Mouse (Mus musculus) forebrain, embryonic 14.5 days (tissue): ENCODE data around the gene Stx8. TPM values are rescaled to one million over a fixed set of nuclear protein-coding genes. Genes with fewer than 3 reads are reported as not detected.
A peak's percentile ranks its signal among the peaks of the same experiment; 100 is the strongest.

ENCODE experiments used
- ATAC-seq: fragments of 200-750 bp; cut with Nextera tagmentation; 2 replicates; pipeline ENCODE4 v1.8.0; 2017; ENCODE audit warnings: mild to moderate bottlenecking, moderate library complexity
- DNase-seq: peaks from one replicate; pipeline ENCODE4 v3.0.0-alpha.2; 2015; ENCODE audit warnings: low spot score
- H3K27ac ChIP-seq: fragments of 300-500 bp; sonication (generic); 2 replicates; pipeline ENCODE4 v1.5.1; 2014; ENCODE audit warnings: low read depth, mild to moderate bottlenecking, control low read depth, low read length, moderate library complexity
- H3K27me3 ChIP-seq: fragments of 300-500 bp; sonication (generic); replicated peaks from 2 replicates; pipeline ENCODE4 v1.6.1; 2014; ENCODE audit warnings: low read length, control low read depth, mixed read lengths; ENCODE audit not compliant: control insufficient read depth, insufficient read depth
- H3K36me3 ChIP-seq: fragments of 300-500 bp; sonication (generic); 2 replicates; pipeline ENCODE4 v1.6.1; 2014; ENCODE audit warnings: low read length, control low read depth; ENCODE audit not compliant: control insufficient read depth, insufficient read depth
- H3K4me1 ChIP-seq: fragments of 300-500 bp; sonication (generic); 2 replicates; pipeline ENCODE4 v1.6.1; 2014; ENCODE audit warnings: antibody characterized with exemption, low read length, control low read depth; ENCODE audit not compliant: control insufficient read depth, insufficient read depth
- H3K4me2 ChIP-seq: fragments of 300-500 bp; sonication (generic); 2 replicates; pipeline ENCODE4 v1.6.1; 2014; ENCODE audit warnings: mild to moderate bottlenecking, control low read depth, low read length
- H3K4me3 ChIP-seq: fragments of 300-500 bp; sonication (generic); 2 replicates; pipeline ENCODE4 v1.5.1; 2014; ENCODE audit warnings: low read depth, low read length, control low read depth
- H3K9ac ChIP-seq: fragments of 300-500 bp; sonication (generic); 2 replicates; pipeline ENCODE4 v1.6.1; 2014; ENCODE audit warnings: mild to moderate bottlenecking, low read length, control low read depth, moderate library complexity
- H3K9me3 ChIP-seq: fragments of 300-500 bp; sonication (generic); replicated peaks from 2 replicates; pipeline ENCODE4 v1.6.1; 2016; ENCODE audit warnings: low read length, control low read depth, mixed read lengths; ENCODE audit not compliant: control insufficient read depth
- WGBS: fragments of 180-500 bp; shearing (Covaris S2); extraction: QIAGEN DNeasy Blood & Tissue Kit; methylation state at CpG from one replicate; pipeline ENCODE4 v1.1.7; 2014; 5-methylcytosine and 5-hydroxymethylcytosine counted together
- polyA plus RNA-seq: library from polyadenylated mRNA; unstranded; fragments of >200 nt; fragmentation: Nextera tagmentation; extraction: Ambion mirVana; gene quantifications from 2 replicates; pipeline ENCODE4 v1.2.1, GENCODE M21; 2014

Stx8 gene
- polyA plus RNA-seq, 1 experiment from 2014 or later = 74.1 TPM

- no peak within 1 kb of the TSS for H3K27ac ChIP-seq
These were observed 630 bp upstream of the Stx8 start, which contains the start of gene Cfap52 for GRCm38 (mm10) chr11:67965242-67965883. Gene Cfap52 (minus strand): TSS chr11:67965651.

GRCm38 (mm10) chr11:67967831-67968230 is 1.8 kb downstream of the Stx8 start:
- no peak overlapping the region for H3K9ac ChIP-seq
- peaks cover 7% of the 10 kb centered on the region for H3K4me1 ChIP-seq
- H3K4me2 ChIP-seq = no peak overlapping the region
- ATAC-seq = no peak
- 69% methylated on average over 11 of the region's 11 CpGs for WGBS
- H3K9me3 ChIP-seq = no peaks in the 10 kb centered on the region
- no peak for DNase-seq
- H3K4me3 ChIP-seq = no peak overlapping the region
- H3K27me3 ChIP-seq = no peaks in the 10 kb centered on the region
- no peak overlapping the region for H3K27ac ChIP-seq
- no peaks in the 10 kb centered on the region for H3K36me3 ChIP-seq

More at GRCm38 (mm10) chr11:67965242-67965883, 630 bp upstream of the Stx8 start, which contains the start of gene Cfap52:
- peak; percentile 92 for DNase-seq
- Histone ChIP-seq H3K4me1 (peaks cover 7% of the 10 kb centered on the region), H3K27me3 (no peaks in the 10 kb centered on the region), H3K4me3 (peak within 1 kb of the TSS; percentile 73), H3K36me3 (no peaks in the 10 kb centered on the region), H3K9me3 (no peaks in the 10 kb centered on the region), H3K4me2 (peak within 1 kb of the TSS; percentile 87), H3K9ac (peak within 1 kb of the TSS; percentile 81)
- 8% methylated on average over 15 of the region's 15 CpGs for WGBS
- peak; percentile 84 for ATAC-seq

- Histone ChIP-seq H3K27me3 (no peaks in the 10 kb centered on the region), H3K27ac (no peak overlapping the region), H3K9me3 (no peaks in the 10 kb centered on the region), H3K36me3 (peaks cover 7% of the 10 kb centered on the region; the same call in 1 of the 2 replicates), H3K4me3 (no peak overlapping the region), H3K4me2 (no peak overlapping the region), H3K4me1 (no peaks in the 10 kb centered on the region), H3K9ac (no peak overlapping the region)
- WGBS = 87% methylated on average over 1 of the region's 1 CpGs
- no peak for DNase-seq
- ATAC-seq = no peak
These were observed 6.6 kb downstream of the Stx8 start for GRCm38 (mm10) chr11:67972606-67973005.

- Histone ChIP-seq H3K36me3 (peaks cover 7% of the 10 kb centered on the region; the same call in 1 of the 2 replicates), H3K9me3 (no peaks in the 10 kb centered on the region), H3K27me3 (no peaks in the 10 kb centered on the region), H3K4me1 (no peaks in the 10 kb centered on the region), H3K9ac (no peak overlapping the region), H3K27ac (no peak overlapping the region), H3K4me3 (no peak overlapping the region), H3K4me2 (no peak overlapping the region)
- ATAC-seq (no peak), DNase-seq (no peak)
- 89% methylated on average over 5 of the region's 5 CpGs for WGBS
These were observed 7.2 kb downstream of the Stx8 start for GRCm38 (mm10) chr11:67973225-67973624.

GRCm38 (mm10) chr11:67975252-67975651 is 9.3 kb downstream of the Stx8 start:
- 9% methylated on average over 2 of the region's 2 CpGs for WGBS
- H3K27me3 ChIP-seq = no peaks in the 10 kb centered on the region
- no peak overlapping the region for H3K4me2 ChIP-seq
- no peak overlapping the region for H3K27ac ChIP-seq
- peaks cover 7% of the 10 kb centered on the region; the same call in 1 of the 2 replicates for H3K36me3 ChIP-seq
- no peak overlapping the region for H3K4me3 ChIP-seq
- DNase-seq (peak; percentile 82), ATAC-seq (no peak)
- H3K9me3 ChIP-seq = no peaks in the 10 kb centered on the region
- no peak overlapping the region for H3K9ac ChIP-seq
- H3K4me1 ChIP-seq = no peaks in the 10 kb centered on the region

GRCm38 (mm10) chr11:67983564-67983963 is 17.6 kb downstream of the Stx8 start:
- no peaks in the 10 kb centered on the region for H3K27me3 ChIP-seq
- 92% methylated on average over 6 of the region's 6 CpGs for WGBS
- ATAC-seq (no peak), DNase-seq (no peak)
- 0 out of 2 replicates have a peak, but pooled peaks cover 5% of the 10 kb centered on the region for H3K36me3 ChIP-seq
- no peaks in the 10 kb centered on the region for H3K9me3 ChIP-seq
- no peak overlapping the region for H3K4me3 ChIP-seq
- H3K4me2 ChIP-seq = no peak overlapping the region
- H3K4me1 ChIP-seq = no peaks in the 10 kb centered on the region
- no peak overlapping the region for H3K9ac ChIP-seq
- no peak overlapping the region for H3K27ac ChIP-seq

- no peaks in the 10 kb centered on the region for H3K4me1 ChIP-seq
- ATAC-seq (no peak), DNase-seq (no peak)
- H3K27ac ChIP-seq = no peak overlapping the region
- no peaks in the 10 kb centered on the region for H3K9me3 ChIP-seq
- H3K4me3 ChIP-seq = no peak overlapping the region
- 83% methylated on average over 4 of the region's 4 CpGs for WGBS
- 0 out of 2 replicates have a peak, but pooled peaks cover 4% of the 10 kb centered on the region for H3K36me3 ChIP-seq
- H3K9ac ChIP-seq = no peak overlapping the region
- no peaks in the 10 kb centered on the region for H3K27me3 ChIP-seq
- no peak overlapping the region for H3K4me2 ChIP-seq
These were observed 25.2 kb downstream of the Stx8 start for GRCm38 (mm10) chr11:67991240-67991639.

GRCm38 (mm10) chr11:67995965-67996364 is 30.0 kb downstream of the Stx8 start:
- H3K27ac ChIP-seq = no peak overlapping the region
- H3K4me3 ChIP-seq = no peak overlapping the region
- H3K9ac ChIP-seq = no peak overlapping the region
- 79% methylated on average over 4 of the region's 4 CpGs for WGBS
- no peaks in the 10 kb centered on the region for H3K9me3 ChIP-seq
- no peak overlapping the region for H3K4me2 ChIP-seq
- H3K36me3 ChIP-seq = no peaks in the 10 kb centered on the region
- no peaks in the 10 kb centered on the region for H3K27me3 ChIP-seq
- ATAC-seq (no peak), DNase-seq (no peak)
- no peaks in the 10 kb centered on the region for H3K4me1 ChIP-seq

- DNase-seq (no peak), ATAC-seq (no peak)
- no peak overlapping the region for H3K27ac ChIP-seq
- WGBS = 93% methylated on average over 3 of the region's 3 CpGs
- no peaks in the 10 kb centered on the region for H3K9me3 ChIP-seq
- no peak overlapping the region for H3K4me2 ChIP-seq
- H3K36me3 ChIP-seq = no peaks in the 10 kb centered on the region
- H3K9ac ChIP-seq = no peak overlapping the region
- H3K27me3 ChIP-seq = no peaks in the 10 kb centered on the region
- no peak overlapping the region for H3K4me3 ChIP-seq
- no peaks in the 10 kb centered on the region for H3K4me1 ChIP-seq
These were observed 32.9 kb downstream of the Stx8 start for GRCm38 (mm10) chr11:67998905-67999304.
